Mouse (Mus musculus) cortical plate, adult 2 months (tissue): Measurements from ENCODE around the gene Mrpl11. TPM values are rescaled to one million over a fixed set of nuclear protein-coding genes. Genes with fewer than 3 reads are reported as not detected.

Experiments used
- H3K27ac ChIP-seq: fragments of 200-500 bp; 2 replicates; pipeline ENCODE4 v1.5.1; 2012; ENCODE audit warnings: low read length, control low read depth, inconsistent platforms; ENCODE audit not compliant: insufficient read depth
- H3K4me1 ChIP-seq: fragments of 200-500 bp; 2 replicates; pipeline ENCODE4 v1.6.1; 2011; ENCODE audit warnings: low read length; ENCODE audit not compliant: control insufficient read depth, insufficient read depth
- H3K4me3 ChIP-seq: fragments of 200-500 bp; 2 replicates; pipeline ENCODE4 v1.5.1; 2011; ENCODE audit warnings: mild to moderate bottlenecking, low read length, control low read depth; ENCODE audit not compliant: insufficient read depth
- CTCF ChIP-seq: fragments of 200-500 bp; IDR thresholded peaks from 2 replicates; pipeline ENCODE4 v1.5.1; 2011; ENCODE audit warnings: mild to moderate bottlenecking, control low read depth, low read length; ENCODE audit not compliant: insufficient read depth; ENCODE audit errors: extremely low read depth
- POLR2A ChIP-seq: fragments of 200-500 bp; IDR thresholded peaks from 2 replicates; pipeline ENCODE4 v1.6.1; 2011; ENCODE audit warnings: mild to moderate bottlenecking, low read length, control low read depth; ENCODE audit not compliant: insufficient read depth; ENCODE audit errors: extremely low read depth
- polyA plus RNA-seq: library from polyadenylated mRNA; depleted of rRNA; stranded (reverse); fragments of >200 nt; gene quantifications from 2 replicates; pipeline ENCODE4 v1.2.3, GENCODE M21; 2012; rRNA removed

Gene Mrpl11
- 70.5 and 74.8 TPM in 2 replicates for polyA plus RNA-seq

DNA sequence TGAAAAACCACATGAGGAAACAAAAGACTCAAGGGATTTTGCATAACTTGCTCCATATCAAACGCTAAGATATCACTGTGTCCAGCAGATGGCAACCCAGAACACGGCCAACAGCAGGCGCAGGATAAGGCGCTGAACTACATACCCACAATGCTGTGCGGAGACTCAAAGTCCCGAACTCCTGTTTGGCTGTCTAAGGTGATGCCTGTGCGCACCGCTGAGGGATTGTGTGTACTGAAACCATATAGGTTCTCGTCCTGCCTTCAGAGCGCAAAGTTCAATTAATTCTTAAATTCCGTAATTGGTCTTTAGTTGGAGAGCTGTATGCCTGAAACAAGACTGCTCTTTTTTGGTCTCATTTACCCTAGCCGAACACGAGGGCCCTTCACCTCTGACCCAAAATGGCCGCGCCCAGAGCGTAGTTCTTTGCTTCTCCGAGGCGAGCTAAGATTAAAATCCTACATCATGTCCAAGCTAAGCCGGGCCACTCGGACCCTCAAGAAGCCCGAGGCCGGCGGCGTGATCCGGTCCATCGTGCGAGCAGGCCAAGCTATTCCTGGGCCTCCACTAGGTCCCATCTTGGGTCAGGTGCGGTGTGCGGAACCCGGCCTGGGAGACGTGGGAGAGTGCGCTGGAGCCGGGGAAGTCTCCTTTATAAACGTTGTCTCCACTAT, at the start of gene Mrpl11:
TSS of gene Mrpl11 (plus strand) at position 220 of the 674 bp plus-strand sequence.
- peak within 1 kb of the TSS; percentile 47; the same call in 1 of the 2 replicates for H3K27ac ChIP-seq
- TF ChIP-seq POLR2A = peak; percentile 40; the same call in 1 of the 2 replicates
- peak; percentile 80 for TF ChIP-seq CTCF
- peak within 1 kb of the TSS; percentile 68 for H3K4me3 ChIP-seq
- H3K4me1 ChIP-seq = no peaks in the 10 kb centered on the region

DNA sequence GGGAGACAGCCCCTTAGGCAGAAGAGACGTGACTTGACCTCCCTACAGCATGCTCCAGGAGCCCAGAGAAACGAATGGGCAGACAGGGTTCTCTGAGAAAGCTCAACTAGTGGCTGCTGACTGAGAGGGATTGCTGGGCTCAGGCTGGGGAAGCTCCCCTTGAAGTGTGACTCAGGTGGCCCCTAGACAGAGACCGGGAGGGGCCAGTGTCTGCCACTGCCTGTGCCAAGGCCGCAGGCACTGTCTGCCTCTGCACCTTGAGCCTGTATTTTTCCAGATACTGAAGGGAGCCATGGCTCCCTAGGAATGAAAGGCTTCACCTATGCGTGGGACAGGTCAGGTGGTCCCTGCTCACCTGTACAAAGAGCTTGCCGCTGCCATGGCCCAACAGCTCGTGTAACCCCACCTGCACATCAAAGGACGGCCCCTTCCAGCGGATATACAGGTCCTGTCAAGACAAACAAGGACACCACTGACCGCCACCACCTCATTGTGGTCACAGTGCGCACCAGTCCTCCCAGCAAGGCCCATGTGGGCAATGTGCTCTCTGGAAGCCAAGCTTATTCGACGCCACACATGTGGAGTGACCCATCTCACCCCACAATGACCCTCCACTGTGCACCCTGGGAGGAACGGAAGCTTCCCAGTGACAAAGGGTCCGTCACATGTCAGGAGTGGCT, 45.9 kb upstream of the Mrpl11 start:
- no peak overlapping the region for H3K27ac ChIP-seq
- H3K4me3 ChIP-seq = no peak overlapping the region
- no peaks in the 10 kb centered on the region for H3K4me1 ChIP-seq
- no peak for TF ChIP-seq CTCF
- no peak for TF ChIP-seq POLR2A

DNA sequence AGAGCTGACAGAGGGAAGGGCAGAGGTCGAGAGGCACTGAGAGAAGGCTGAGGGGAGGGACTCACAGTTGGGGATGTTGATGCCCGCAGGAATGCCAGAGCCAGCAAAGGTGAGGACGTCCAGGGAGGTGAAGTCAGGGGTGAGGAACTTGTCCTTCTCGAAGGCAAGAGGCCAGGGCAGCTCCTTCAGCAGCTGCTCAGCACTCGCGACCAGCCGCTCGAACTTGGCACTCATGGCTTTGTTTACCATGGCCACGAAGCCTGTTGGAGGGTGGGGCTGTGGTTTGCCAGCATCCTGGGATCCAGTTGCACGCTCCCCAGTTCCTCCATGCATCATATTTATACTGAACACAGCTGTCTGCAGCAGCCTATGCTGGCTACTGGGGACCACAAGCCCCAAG, 45.1 kb upstream of the Mrpl11 start:
- no peak for TF ChIP-seq POLR2A
- no peak for TF ChIP-seq CTCF
- no peak overlapping the region for H3K4me3 ChIP-seq
- H3K4me1 ChIP-seq = no peaks in the 10 kb centered on the region
- H3K27ac ChIP-seq = no peak overlapping the region

DNA sequence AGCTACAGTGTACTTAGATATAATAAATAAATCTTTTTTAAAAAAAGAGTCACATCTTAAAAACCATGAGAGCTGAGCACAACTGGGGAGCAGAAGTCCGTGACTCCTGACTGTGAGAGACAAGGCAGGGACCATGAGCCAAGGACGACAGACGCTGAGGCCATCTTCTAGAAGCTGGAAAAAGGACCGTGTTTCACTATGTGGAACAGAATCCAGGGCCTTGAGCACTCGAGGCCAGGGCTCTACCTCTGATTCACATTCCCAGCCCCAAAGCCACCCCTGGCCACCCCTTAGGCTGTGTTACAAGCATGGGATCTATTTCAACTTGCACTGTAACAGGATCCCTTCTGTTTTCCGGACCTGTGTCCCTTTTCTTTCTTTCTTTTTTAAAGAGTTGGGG, 42.3 kb upstream of the Mrpl11 start:
- H3K27ac ChIP-seq = no peak overlapping the region
- H3K4me3 ChIP-seq = no peak overlapping the region
- H3K4me1 ChIP-seq = no peaks in the 10 kb centered on the region
- no peak for TF ChIP-seq POLR2A
- no peak for TF ChIP-seq CTCF

DNA sequence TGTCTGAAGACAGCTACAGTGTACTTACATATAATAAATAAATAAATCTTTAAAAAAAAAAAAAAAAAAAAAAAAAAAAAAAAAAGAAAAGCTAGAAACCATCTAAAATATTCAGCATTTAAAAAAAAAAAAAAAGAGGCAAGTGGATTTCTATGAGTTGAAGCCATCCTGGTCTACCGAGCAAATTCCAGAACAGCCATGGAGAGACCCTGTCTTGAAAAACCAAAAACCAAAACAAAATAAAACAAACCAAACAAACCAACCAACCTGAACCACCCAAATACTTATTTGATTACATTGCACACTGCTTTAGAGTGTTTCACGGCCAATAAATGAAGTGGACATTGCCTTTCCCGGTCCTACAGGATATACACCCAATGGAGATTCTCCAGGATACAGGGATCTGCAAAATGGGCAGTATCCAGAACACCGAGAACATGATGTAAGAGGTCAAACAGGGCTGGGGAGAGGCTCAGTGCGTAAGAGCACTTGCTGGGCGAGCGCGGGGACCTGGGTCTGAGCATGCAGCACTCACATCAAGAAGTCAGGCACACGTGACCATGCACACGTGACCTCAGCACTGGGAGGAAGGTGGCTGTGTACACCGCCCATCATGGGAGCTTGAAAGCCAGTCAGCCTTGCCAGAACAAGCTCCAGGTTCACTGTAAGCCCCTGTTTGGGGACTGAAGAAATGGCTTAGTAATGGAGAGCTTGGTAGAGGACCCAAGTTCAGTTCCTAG, 36.7 kb upstream of the Mrpl11 start:
- TF ChIP-seq POLR2A (no peak), CTCF (no peak)
- Histone ChIP-seq H3K27ac (no peak overlapping the region), H3K4me3 (no peak overlapping the region), H3K4me1 (0 out of 2 replicates have a peak, but pooled peaks cover 5% of the 10 kb centered on the region)

DNA sequence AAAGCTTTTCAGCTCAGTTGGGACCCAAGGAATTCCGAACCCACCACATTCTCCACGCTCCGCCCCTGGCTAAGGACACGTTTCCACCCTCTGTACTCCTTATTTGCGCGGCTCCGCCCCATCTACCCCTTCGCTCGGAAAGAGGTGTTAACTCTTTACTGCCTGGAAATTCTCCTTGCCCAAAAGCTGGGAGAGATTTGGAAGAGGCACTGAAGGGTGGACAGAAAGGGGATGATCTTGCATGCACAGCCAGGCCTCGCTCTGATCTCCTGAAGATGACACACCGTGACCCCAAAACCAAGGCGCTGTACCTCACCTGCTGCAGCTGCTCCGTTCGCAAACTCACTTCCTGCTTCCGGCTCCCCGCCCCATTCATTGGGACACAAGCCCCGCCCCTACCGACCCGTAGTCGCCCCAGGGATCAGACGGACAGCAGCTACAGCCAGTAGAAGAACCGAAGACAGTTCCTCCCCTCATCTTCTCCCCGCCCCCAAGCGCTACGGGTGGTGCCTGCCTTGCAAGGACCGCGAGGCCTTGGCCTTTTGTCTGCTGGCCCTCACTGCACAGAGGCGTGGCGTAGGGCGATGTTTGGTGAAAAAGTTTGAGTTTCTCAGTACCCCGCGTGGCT, 33.9 kb upstream of the Mrpl11 start, which contains the start of gene Dpp3:
TSS of gene Dpp3 (minus strand) at position 384 of the 628 bp plus-strand sequence.
- TF ChIP-seq POLR2A = peak; percentile 81
- no peak for TF ChIP-seq CTCF
- Histone ChIP-seq H3K27ac (no peak within 1 kb of the TSS), H3K4me3 (peak within 1 kb of the TSS; percentile 70), H3K4me1 (0 out of 2 replicates have a peak, but pooled peaks cover 5% of the 10 kb centered on the region)

DNA sequence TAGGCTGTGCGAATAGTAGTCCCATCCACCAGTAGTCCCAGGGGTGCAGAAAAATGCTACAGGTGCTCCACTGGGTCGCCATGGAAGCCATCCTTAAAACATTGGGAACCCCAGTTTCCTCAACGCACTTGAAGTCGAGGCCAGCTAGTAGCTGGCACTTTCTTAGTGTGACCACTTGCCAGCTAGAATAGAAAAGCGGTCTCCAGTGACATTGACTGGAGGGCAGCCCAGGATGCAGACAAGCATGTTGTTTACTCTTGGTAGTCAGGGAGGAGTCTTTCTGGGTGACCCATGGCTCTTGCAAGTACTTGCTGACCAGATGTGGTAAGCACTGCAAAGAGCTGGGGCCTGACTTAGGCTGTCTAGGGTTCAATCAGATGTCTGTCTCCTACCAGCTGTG, 33.2 kb upstream of the Mrpl11 start:
- H3K27ac ChIP-seq = no peak overlapping the region
- no peak overlapping the region; the same call in 1 of the 2 replicates for H3K4me3 ChIP-seq
- no peak for TF ChIP-seq POLR2A
- 0 out of 2 replicates have a peak, but pooled peaks cover 5% of the 10 kb centered on the region for H3K4me1 ChIP-seq

DNA sequence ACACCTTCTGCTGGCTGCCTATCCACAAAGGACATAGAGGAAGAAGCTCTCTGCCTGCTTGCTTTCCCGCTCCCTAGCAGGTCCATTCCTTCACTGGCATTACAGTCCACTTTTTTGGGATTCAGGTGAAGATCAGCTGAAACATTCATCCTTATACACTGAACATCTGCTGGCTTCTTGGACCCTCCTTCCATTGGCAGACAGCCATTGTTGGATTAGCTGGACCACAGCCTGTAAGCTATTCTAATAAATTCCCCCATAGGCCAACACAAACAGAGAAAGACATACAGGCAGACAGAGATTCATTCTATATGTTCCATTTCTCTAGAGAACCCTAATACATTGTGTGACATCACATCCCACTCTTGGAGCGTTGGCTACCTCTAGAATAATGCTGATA, 25.1 kb upstream of the Mrpl11 start:
- TF ChIP-seq POLR2A (no peak), CTCF (no peak)
- no peaks in the 10 kb centered on the region for H3K4me1 ChIP-seq
- no peak overlapping the region for H3K4me3 ChIP-seq
- H3K27ac ChIP-seq = no peak overlapping the region
